Comparison of ENCODE assay signal across 19 mouse cellular contexts in genomic region chr11:50432069-50432440, GRCm38 (mm10). TPM values are rescaled to one million over a fixed set of nuclear protein-coding genes. Genes with fewer than 3 reads are reported as not detected.
A peak's percentile ranks its signal among the peaks of the same experiment; 100 is the strongest.
DNase-seq lines count a peak whose midpoint lies in the region; ATAC-seq and TF ChIP-seq lines count a peak whose summit lies in the region.
"Had no signal": no experiment of that assay in that cellular context is flagged by ENCODE, and none has a peak within 500 bp of the region (broad histone marks: within the 10 kb centered on the region; RNA-seq: fewer than 3 reads in every experiment).

No protein-coding gene starts in this region.

- H3K27me3 ChIP-seq in hindbrain, embryonic 10.5 days (ENCODE audit: insufficient read depth, poor library complexity, severe bottlenecking): peaks cover 5% of the 10 kb centered on the region; the same call in 1 of the 2 replicates
- no peaks in the 10 kb centered on the region for H3K27me3 ChIP-seq in hindbrain, embryonic 16.5 days (replicated peaks; ENCODE audit: control insufficient read depth, insufficient read depth, low read length)
- H3K27me3 ChIP-seq in liver, embryonic 14.5 days (ENCODE audit: control insufficient read depth, insufficient read depth, low read length): no peaks in the 10 kb centered on the region
- H3K27me3 ChIP-seq: embryonic facial prominence, embryonic 12.5 days; hindbrain, embryonic 15.5 days; limb, embryonic 15.5 days; Patski had no signal

- no peak overlapping the region for H3K4me2 ChIP-seq in hindbrain, embryonic 16.5 days (ENCODE audit: low read length)
- peak overlapping the region; percentile 94 for H3K4me2 ChIP-seq in liver, embryonic 14.5 days (ENCODE audit: low read depth)

- no peak overlapping the region for H3K27ac ChIP-seq in hindbrain, embryonic 10.5 days
- H3K27ac ChIP-seq in hindbrain, embryonic 16.5 days (ENCODE audit: low read depth, low read length): no peak overlapping the region
- no peak overlapping the region for H3K27ac ChIP-seq in liver, embryonic 14.5 days
- no peak overlapping the region for H3K27ac ChIP-seq in left cerebral cortex, adult 2 months

- no peaks in the 10 kb centered on the region for H3K36me3 ChIP-seq in hindbrain, embryonic 10.5 days
- no peaks in the 10 kb centered on the region for H3K36me3 ChIP-seq in hindbrain, embryonic 16.5 days (ENCODE audit: control insufficient read depth, insufficient read depth, low read length)
- H3K36me3 ChIP-seq in liver, embryonic 14.5 days (replicated peaks; ENCODE audit: control insufficient read depth, insufficient read depth, low read depth): no peaks in the 10 kb centered on the region
- H3K36me3 ChIP-seq: embryonic facial prominence, embryonic 12.5 days; forebrain, embryonic 12.5 days; hindbrain, embryonic 15.5 days; limb, embryonic 15.5 days had no signal

- TF ChIP-seq CTCF in liver, embryonic 14.5 days (IDR thresholded peaks at IDR 0.05; ENCODE audit: low read depth): no peak
- TF ChIP-seq CTCF in left cerebral cortex, adult 2 months (IDR thresholded peaks at IDR 0.05): no peak

- H3K9me3 ChIP-seq in hindbrain, embryonic 10.5 days: no peaks in the 10 kb centered on the region
- H3K9me3 ChIP-seq in hindbrain, embryonic 16.5 days (ENCODE audit: control insufficient read depth, low read length): no peaks in the 10 kb centered on the region
- no peaks in the 10 kb centered on the region for H3K9me3 ChIP-seq in liver, embryonic 14.5 days (ENCODE audit: control insufficient read depth, low read length)
- H3K9me3 ChIP-seq: embryonic facial prominence, embryonic 12.5 days; forebrain, embryonic 12.5 days; hindbrain, embryonic 15.5 days; limb, embryonic 15.5 days had no signal

- no peak for TF ChIP-seq EP300 in liver, embryonic 14.5 days (IDR thresholded peaks at IDR 0.05; ENCODE audit: low read depth)

- DNase-seq in hindbrain, embryonic 10.5 days (ENCODE audit: low spot score): no peak
- DNase-seq in 3T3-L1 (ENCODE audit: low read depth, low spot score) (peak; percentile 73), MN1 (ENCODE audit: low spot score) (peak; percentile 37)
- DNase-seq in liver, embryonic 14.5 days (ENCODE audit: low read depth in 3 of 3, low spot score in 3 of 3): no peak
- no peak for DNase-seq in kidney, postnatal 25 days
- DNase-seq in left cerebral cortex, adult 2 months (ENCODE audit: extremely low spot score in 1 of 2, low spot score in 2 of 2): no peak
- DNase-seq in retina, postnatal 1 day: no peak
- DNase-seq: cerebellum, adult 8-10 months; gastrocnemius, postnatal 14 days; kidney, adult 18-20 months; kidney, postnatal 14 days; right cerebral cortex, postnatal 4 days had no signal

- ATAC-seq in hindbrain, embryonic 16.5 days: no peak
- ATAC-seq in liver, embryonic 14.5 days (ENCODE audit: insufficient read depth): no peak
- ATAC-seq: activated CD4-positive, CD25-positive, alpha-beta regulatory T cell, adult 4 months; Patski had no signal

- 92% methylated on average over 3 of the region's 3 CpGs for WGBS in hindbrain, embryonic 10.5 days
- WGBS in hindbrain, embryonic 16.5 days: 93% methylated on average over 3 of the region's 3 CpGs
- WGBS in liver, embryonic 14.5 days (ENCODE audit: insufficient replicate concordance): 55% methylated on average over 3 of the region's 3 CpGs

- peaks cover 11% of the 10 kb centered on the region for H3K4me1 ChIP-seq in hindbrain, embryonic 10.5 days (replicated peaks)
- peaks cover 8% of the 10 kb centered on the region; the same call in 1 of the 2 replicates for H3K4me1 ChIP-seq in hindbrain, embryonic 16.5 days (ENCODE audit: control insufficient read depth, insufficient read depth, low read depth, low read length)
- peaks cover 6 to 7% of the 10 kb centered on the region in 2 experiments; a peak in 3 of 4 replicates for H3K4me1 ChIP-seq in liver, embryonic 14.5 days (replicated peaks; ENCODE audit: control insufficient read depth in 2 of 2, insufficient read depth in 2 of 2, low read length in 1 of 2)

- 0 out of 2 replicates have a peak overlapping the region, but pooled peaks have one; percentile 77 for H3K4me3 ChIP-seq in hindbrain, embryonic 10.5 days
- no peak overlapping the region for H3K4me3 ChIP-seq in hindbrain, embryonic 16.5 days (ENCODE audit: low read length)
- peak overlapping the region in 1 of 2 experiments; percentile 86; a peak in 1 of 4 replicates for H3K4me3 ChIP-seq in liver, embryonic 14.5 days (ENCODE audit: insufficient read depth in 1 of 2, low read depth in 2 of 2, low read length in 2 of 2)
- no peak overlapping the region for H3K4me3 ChIP-seq in left cerebral cortex, adult 2 months

- no peak overlapping the region for H3K9ac ChIP-seq in hindbrain, embryonic 16.5 days (ENCODE audit: low read depth, low read length)
- H3K9ac ChIP-seq in liver, embryonic 14.5 days (replicated peaks): peak overlapping the region; percentile 86; the same call in 1 of the 2 replicates
- H3K9ac ChIP-seq: hindbrain, embryonic 15.5 days; limb, embryonic 15.5 days had no signal

- intact Hi-C loops in left cerebral cortex, adult 2 months (cut with DNase I): loop anchor here (10.0 kb wide), 1 partner anchor 493 kb away; no protein-coding TSS in a partner anchor

RNA-seq across cellular contexts. Expression of gene Rufy1, which starts 1.1 kb away (rescaled TPM):
- 20.9 and 22.5 TPM in 2 replicates for polyA plus RNA-seq in hindbrain, embryonic 10.5 days (2016; fragmentation: Nextera tagmentation; extraction: Ambion mirVana)
- polyA plus RNA-seq in hindbrain, embryonic 16.5 days (2015; fragmentation: Nextera tagmentation; extraction: Ambion mirVana): 23.5 and 25.1 TPM in 2 replicates
- 3.5 and 5.1 TPM in 2 replicates for polyA plus RNA-seq in liver, embryonic 14.5 days (2012; rRNA removed)
- 7.1 and 8.9 TPM in 2 replicates for polyA plus RNA-seq in liver, embryonic 14.5 days (2014; fragmentation: Nextera tagmentation; extraction: Ambion mirVana)
- total RNA-seq in left cerebral cortex, adult 2 months (2021): 10 to 100 TPM; 26.2 to 27.0 TPM

RNA-seq across cellular contexts. Expression of gene Hnrnph1, which starts 55.3 kb away (rescaled TPM):
- polyA plus RNA-seq in hindbrain, embryonic 10.5 days (2016; fragmentation: Nextera tagmentation; extraction: Ambion mirVana): 502 and 622 TPM in 2 replicates
- 384 and 414 TPM in 2 replicates for polyA plus RNA-seq in hindbrain, embryonic 16.5 days (2015; fragmentation: Nextera tagmentation; extraction: Ambion mirVana)
- polyA plus RNA-seq in liver, embryonic 14.5 days (2012; rRNA removed): 163 and 200 TPM in 2 replicates
- polyA plus RNA-seq in liver, embryonic 14.5 days (2014; fragmentation: Nextera tagmentation; extraction: Ambion mirVana): 101 and 120 TPM in 2 replicates
- total RNA-seq in left cerebral cortex, adult 2 months (2021): 100 to 1,000 TPM; 272 to 274 TPM

Comparison
In these comparisons a context has a peak if more than half of its experiments do, and no peak if none do; other contexts are left out.
1. DNase-seq: peak in 3T3-L1 (single experiment) and MN1 (single experiment); none in hindbrain, embryonic 10.5 days (single experiment), liver, embryonic 14.5 days (0 of 3), kidney, postnatal 25 days (0 of 2), left cerebral cortex, adult 2 months (0 of 2) and retina, postnatal 1 day (single experiment).